Mouse (Mus musculus) small intestine, adult 2 months (tissue): ENCODE measurements around the gene Gpr107.

Experiments
- CTCF ChIP-seq: fragments of 200-500 bp; IDR thresholded peaks from 2 replicates; pipeline ENCODE4 v1.5.1; 2012; ENCODE audit warnings: low read depth, mild to moderate bottlenecking, control low read depth, inconsistent platforms, low read length, moderate library complexity, mixed read lengths; ENCODE audit not compliant: insufficient replicate concordance, insufficient read length; ENCODE audit errors: extremely low read depth
- POLR2A ChIP-seq: fragments of 200-500 bp; IDR thresholded peaks from 2 replicates; pipeline ENCODE4 v1.6.1; 2012; ENCODE audit warnings: low read depth, mild to moderate bottlenecking, control low read depth, inconsistent platforms, low read length, moderate library complexity

DNA sequence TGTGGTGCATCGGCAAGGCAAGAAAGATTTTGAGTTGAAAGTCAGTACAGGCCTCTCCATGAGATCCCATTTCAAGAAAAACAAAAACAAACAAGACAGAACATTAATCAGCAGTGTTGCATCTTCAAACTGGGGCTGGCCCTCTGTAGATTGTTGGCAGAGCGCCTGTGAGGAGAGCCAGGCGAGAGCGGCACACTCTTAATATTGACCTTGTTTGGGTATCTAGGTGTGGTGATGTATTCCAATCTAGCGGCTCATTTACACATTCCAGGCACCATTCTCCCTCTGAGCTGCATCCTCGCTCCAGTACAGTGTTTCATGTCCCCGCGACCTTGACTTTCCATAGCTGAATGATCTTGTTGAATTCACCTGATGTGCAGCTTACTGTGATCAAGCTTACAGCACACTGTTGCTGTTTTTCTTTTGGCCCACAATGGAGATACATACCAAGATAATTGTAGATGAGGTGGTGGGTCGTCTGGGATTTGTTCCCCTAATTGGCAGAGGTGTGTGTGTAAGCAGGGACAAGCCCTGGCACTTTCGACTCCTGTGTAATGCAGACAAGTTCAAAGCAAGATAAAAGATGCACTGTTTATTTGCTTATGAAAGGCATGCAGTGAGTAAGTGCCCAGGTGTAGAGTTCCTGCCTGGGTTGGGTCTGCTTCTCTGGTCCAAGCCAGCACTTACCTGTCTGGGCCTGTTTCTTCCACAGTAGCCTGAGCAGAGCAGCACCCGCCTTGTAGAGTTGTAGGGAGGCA, 11.4 kb downstream of the Gpr107 start:
- TF ChIP-seq CTCF (no peak), POLR2A (no peak)
